Mouse (Mus musculus): ENCODE data around the gene Vip.

The Vip gene

GRCm38 (mm10) chr10:5639112-5639511 lies at the start of gene Vip:
Gene Vip (plus strand): TSS chr10:5639218.
- DNase-seq (ENCODE audit: low read depth in 2 of 2, low spot score in 2 of 2), result no peak

DNA sequence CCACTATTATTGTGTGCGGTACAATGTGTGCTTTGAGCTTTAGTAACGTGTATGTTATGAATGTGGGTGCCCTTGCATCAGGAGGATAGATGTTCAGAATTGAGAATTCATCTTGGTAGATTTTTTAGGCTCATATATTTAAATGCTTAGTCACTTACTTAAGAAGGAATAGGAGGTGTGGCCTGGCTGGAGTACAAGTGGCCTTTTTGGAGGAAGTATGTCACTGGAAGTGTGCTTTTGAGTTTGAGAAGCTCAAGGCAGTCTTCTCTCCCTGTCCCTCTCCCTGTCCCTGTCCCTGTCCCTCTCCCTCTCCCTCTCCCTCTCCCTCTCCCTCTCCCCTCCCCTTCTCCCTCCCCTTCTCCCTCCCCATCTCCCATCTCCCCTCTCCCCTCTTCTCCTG lies 48.0 kb upstream of the Vip start:
- no peak for DNase-seq (ENCODE audit: low read depth in 2 of 2, low spot score in 2 of 2)

- DNase-seq (ENCODE audit: low read depth in 2 of 2, low spot score in 2 of 2), result no peak
Observed at GRCm38 (mm10) chr10:5591996-5592395, 47.0 kb upstream of the Vip start.

DNA sequence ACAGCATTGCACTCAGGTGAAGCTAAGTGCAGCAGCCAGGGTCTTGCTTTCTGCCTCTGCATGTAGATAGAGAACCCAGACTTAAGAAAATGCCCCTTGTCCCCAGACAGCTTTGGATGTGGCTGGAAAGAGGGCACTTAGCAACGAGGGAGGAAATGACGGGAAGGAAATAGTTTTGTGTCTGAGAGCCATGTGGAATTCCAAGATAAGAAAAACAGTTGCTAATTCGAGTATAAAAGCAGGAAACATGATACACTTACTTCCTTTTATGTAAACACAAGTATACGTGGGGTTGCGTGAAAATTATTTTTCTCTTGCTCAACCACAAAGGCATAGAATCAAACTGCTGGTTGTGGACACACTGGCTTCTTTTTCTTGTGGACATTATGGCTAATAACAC lies 45.6 kb upstream of the Vip start, which contains the start of gene Myct1:
Myct1 (plus strand) TSS at position 312 of the 400 bp plus-strand sequence.
- no peak for DNase-seq (ENCODE audit: low read depth in 2 of 2, low spot score in 2 of 2)

GRCm38 (mm10) chr10:5594457-5594856 lies 44.6 kb upstream of the Vip start:
- DNase-seq (ENCODE audit: low read depth in 2 of 2, low spot score in 2 of 2), result no peak

DNA sequence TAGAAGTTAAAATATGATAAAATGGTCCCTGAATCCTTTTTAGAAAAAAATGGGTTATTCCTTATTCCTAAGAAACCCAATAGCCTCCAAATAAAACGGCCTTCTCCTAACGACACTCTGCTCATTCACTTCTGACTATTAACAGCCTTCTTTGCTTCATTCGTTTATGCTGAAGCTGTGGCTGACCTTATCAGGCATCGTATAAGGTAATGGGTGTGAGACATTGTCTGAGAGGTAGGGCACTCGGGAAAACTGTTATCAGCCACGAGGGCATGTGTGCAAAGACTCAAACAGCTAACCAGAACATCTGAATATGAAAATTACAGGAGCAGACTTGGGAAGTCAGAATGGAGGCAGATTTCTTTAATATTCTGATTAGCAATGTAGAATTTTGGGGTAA lies 42.5 kb upstream of the Vip start:
- DNase-seq (ENCODE audit: low read depth in 2 of 2, low spot score in 2 of 2), result no peak

- peak; percentile 34 to 58 for DNase-seq (ENCODE audit: low read depth in 2 of 2, low spot score in 2 of 2)
Observed at GRCm38 (mm10) chr10:5600123-5600522, 38.9 kb upstream of the Vip start.

DNA sequence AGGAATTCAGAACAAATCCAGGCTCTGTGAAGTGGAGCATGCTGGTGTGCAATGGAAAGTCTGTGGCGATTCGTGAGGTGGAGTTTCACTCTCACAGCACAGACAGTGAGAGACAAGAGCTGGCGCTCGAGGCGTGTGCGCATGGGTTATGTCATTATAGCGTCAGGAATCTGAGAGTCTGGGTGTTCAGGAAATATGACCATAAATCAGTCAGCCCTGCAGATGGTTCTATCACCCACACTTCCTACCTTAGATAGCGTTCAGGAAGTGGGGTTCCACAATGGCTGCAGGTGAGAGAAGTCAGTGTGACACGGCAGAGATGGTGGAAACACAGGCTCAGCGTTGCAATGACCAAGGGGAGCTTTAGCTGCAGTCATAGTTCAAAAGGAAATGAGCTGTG lies 35.5 kb upstream of the Vip start:
- peak; percentile 1 to 9 for DNase-seq (ENCODE audit: low read depth in 2 of 2, low spot score in 2 of 2)

GRCm38 (mm10) chr10:5604371-5604770 lies 34.6 kb upstream of the Vip start:
- no peak for DNase-seq (ENCODE audit: low read depth in 2 of 2, low spot score in 2 of 2)

DNA sequence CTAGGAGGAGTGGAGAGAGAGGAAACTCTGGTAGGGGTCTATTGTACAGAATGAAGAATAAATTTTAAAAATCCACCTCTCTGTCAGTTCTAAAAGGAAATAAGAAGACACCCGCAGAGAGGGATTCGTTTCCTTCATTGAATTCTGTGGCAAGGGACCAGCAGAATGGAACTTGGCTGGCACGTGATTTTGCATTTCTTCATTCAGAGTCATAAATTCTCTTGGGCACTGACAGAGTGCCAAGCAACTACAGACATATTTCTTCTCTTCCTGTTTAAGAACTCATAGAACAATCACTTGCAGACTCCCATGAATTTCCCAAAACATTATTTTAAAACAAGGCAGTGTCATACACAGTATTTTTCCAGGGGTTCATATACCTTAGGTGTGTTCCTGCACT lies 30.1 kb upstream of the Vip start:
- no peak for DNase-seq (ENCODE audit: low read depth in 2 of 2, low spot score in 2 of 2)

GRCm38 (mm10) chr10:5615186-5616040 lies 23.6 kb upstream of the Vip start:
- no peak for DNase-seq (ENCODE audit: low read depth in 2 of 2, low spot score in 2 of 2)

DNA sequence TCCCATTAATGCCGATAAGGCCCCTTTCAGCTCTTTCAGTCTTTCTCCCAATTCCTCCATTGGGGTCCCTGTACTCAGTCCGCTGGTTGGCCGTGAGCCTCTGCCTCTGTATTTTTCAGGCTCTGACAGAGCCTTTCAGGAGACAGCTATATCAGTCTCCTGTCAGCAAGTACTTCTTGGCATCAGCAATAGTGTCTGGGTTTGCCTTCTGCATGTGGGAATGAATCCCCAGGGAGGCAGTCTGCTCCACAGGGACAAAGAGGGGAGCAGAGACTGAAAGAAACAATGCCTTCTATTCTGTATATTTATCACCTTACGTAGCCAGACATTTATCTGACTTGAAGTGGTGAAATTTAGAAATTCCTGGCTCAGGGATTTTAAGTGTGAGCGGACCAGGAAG lies 12.8 kb upstream of the Vip start:
- DNase-seq (ENCODE audit: low read depth in 2 of 2, low spot score in 2 of 2), result no peak

DNA sequence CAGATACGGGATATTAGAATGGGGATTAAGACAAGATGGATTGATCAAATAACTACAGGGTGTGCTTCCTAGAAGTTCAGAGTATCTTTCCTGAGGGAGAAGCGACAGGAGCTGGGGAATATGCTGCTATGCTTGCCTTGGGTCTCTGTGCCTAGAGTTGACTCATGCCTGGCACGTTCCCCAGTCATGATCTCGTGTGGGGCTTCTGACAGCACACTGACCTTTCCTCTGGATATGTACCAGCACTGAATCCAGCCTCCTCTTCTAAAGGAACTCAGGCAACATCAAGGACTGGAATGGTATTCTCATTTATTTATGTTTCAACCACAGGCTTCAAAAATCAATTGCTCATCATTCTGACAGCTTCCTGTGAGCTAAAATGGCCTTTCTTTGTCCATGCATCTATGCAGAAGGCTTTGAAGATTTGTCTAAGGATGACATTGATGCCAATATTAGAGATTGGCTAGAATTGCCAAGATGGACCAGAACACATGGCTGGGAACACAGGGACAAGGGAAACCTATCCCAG lies 5.3 kb upstream of the Vip start:
- no peak for DNase-seq (ENCODE audit: low read depth in 2 of 2, low spot score in 2 of 2)

DNA sequence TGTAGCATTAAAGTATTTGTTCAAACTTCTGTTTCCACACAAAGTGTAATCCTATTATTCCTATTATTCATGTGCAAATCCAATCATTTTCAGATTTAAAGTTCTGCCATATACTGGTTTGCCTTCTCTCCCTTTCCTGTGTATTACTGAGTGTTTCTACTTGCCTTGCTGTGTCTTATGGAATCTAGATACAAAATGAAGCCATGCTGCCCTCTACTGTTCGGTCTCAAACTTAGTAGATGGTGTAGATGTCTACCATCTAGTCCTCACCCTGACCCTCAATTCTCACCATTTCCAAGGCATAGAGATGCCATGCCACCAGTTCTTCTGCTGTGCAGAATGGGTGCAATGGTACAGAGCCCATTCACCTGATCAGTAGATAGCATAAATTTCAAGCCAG lies 4.7 kb upstream of the Vip start:
- peak in 1 of 2 experiments; percentile 0 for DNase-seq (ENCODE audit: low read depth in 2 of 2, low spot score in 2 of 2)

DNA sequence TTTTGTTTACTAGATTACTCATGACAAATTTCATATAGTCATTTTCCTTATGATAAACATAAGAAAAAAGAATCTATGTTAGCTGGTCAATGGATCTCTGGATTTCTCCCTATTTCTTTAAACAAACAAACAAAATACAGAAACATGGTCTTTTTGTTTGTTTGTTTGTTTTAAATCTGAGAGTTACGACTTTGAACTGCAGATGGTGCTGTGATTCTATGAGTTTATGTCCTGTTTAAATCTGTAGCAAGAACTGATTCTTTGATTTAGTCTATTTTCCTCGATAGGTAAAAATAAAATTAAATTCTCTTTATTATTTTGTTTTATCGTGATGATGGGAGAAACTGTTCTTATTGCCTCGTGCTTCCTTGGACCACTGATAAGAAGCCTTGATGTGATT lies 1.7 kb upstream of the Vip start:
- DNase-seq (ENCODE audit: low read depth in 2 of 2, low spot score in 2 of 2), result no peak

DNA sequence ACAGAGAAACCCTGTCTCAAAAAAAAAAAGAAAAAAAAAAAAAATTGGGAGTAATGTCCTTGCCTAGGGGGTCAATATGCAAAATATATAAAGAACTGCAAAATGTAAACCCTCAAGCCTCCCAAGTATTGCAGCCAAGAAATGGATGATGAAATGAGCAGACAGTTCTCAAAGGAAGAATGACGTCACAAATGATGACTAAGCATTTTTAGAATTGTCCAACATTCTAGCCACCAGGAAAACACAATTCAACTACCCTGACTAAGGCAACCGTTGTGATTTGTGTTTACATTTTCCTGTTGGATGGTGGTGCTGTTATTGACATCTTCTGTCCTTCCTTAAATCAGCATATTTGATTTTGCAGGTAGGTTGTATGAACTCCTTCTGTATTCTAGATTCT lies 42.3 kb downstream of the Vip start:
- no peak for DNase-seq (ENCODE audit: low read depth in 2 of 2, low spot score in 2 of 2)

DNA sequence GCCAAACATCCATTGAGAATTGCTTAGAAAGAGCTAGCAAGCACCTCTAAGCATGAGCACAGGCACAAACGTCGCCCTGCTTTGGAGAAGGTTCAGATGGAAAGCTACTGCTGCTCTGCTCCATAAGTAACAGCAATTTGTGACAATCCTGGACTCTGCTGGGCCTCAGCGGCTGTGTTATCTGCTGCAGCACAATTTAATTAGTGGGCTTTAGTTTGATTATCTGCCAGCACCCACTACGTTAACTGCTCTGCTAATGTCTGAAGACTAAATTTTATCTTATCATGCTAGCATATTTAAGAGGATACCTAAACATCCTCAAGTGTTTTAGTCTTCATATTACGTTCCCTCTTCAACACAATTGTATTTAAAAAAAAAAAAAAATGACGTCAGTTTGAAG lies 46.6 kb downstream of the Vip start:
- no peak for DNase-seq (ENCODE audit: low read depth in 2 of 2, low spot score in 2 of 2)

DNA sequence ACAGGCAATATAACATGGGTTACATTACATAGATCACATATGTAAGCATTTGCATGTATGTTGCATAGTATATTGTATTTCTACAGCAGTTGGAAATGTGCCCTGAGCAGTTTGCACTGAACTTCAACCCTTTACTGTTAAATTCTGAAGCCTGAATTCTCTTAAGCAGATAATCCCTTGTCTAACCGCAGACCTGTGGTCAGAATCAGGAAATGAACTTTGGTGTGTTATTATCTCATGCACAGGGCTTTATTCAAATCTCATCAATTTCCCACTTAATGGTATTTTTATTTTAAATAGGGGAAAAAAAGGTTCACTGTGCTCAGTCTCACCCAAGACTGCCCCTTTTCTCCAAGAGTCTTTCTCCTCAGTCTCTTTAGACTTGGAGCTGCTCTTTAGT lies 55.3 kb downstream of the Vip start:
- no peak for DNase-seq (ENCODE audit: low read depth in 2 of 2, low spot score in 2 of 2)
